Mouse (Mus musculus) heart, postnatal 25 days (tissue): ENCODE data around the gene Cd68. TPM values are rescaled to one million over a fixed set of nuclear protein-coding genes. Genes with fewer than 3 reads are reported as not detected.
"Not testable (repeated sequence)": the region's sequence is repeated elsewhere in the genome, so short reads cannot be mapped to it uniquely, and the experiment has no call there.

Source experiments
- DNase-seq: peaks from one replicate; pipeline ENCODE4 v3.0.0; 2022; ENCODE audit warnings: low spot score
- intact Hi-C: fragments of 180-260 bp; cut with DNase I; formaldehyde crosslinking; loops from one replicate; pipeline ENCODE4 v1.15.1; 2025
- total RNA-seq, 2 experiments: library from RNA; stranded (reverse); gene quantifications; 2 replicates each; pipeline ENCODE4 v1.2.3; 2021

Cd68 gene
- total RNA-seq, result 1 to 10 TPM; 7.1 to 7.7 TPM

DNA sequence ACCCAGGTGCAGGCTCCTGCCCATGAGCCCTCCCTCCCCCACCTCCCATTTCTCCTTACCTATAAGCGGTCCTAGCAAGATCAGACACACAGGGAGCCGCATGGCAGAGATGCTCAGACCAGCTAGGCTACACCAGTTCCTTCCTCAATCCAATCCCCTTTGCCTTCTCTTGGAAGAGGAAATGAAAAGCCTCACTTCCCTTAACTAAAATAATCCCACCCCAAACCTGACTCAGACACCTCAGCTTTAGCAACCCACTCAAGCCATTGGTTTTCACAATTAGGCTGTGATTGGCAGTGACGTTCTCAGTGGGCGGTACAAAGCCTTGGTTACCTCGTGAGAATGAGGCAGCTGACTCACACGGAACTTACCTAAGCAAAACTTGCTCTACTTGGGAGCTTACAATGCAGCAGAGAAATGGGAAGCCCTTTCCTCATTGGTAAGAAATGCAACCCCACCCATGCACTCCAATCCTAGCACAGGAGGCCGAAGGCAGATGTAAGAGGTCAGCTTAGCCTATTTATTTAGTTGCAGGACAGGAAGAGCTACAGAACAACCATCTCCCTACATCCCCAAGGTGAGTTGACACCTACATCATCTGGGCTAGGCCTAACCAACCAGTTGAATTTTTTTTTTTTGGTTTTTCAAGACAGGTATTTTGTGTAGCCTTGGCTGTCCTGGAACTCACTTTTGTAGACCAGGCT is at the start of gene Cd68:
Gene Cd68, minus strand, starts transcription at position 193 of the 704 bp plus-strand sequence.
- intact Hi-C loops, result no loop called here
- peak; percentile 46 for DNase-seq

DNA sequence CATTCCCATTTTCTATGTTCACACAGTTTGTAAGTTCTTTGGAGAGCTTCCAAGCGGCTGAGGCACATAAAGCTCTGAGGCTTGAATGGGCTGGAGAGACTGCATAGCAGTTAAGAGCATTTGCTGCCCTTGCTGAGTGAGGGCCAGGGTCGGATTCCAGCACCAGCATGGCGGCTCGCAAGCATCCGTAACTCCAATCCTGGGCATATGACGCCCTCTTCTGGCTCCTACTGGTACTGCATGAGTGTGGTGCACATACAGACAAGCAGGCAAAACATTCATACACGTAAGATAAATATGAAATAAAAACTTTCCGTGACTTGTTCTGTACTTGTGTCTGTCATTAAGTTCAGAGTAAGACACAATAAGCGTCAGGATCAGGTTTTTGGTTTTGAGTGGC is 49.5 kb upstream of the Cd68 start:
- intact Hi-C loops, result no loop called here
- DNase-seq, result no peak

DNA sequence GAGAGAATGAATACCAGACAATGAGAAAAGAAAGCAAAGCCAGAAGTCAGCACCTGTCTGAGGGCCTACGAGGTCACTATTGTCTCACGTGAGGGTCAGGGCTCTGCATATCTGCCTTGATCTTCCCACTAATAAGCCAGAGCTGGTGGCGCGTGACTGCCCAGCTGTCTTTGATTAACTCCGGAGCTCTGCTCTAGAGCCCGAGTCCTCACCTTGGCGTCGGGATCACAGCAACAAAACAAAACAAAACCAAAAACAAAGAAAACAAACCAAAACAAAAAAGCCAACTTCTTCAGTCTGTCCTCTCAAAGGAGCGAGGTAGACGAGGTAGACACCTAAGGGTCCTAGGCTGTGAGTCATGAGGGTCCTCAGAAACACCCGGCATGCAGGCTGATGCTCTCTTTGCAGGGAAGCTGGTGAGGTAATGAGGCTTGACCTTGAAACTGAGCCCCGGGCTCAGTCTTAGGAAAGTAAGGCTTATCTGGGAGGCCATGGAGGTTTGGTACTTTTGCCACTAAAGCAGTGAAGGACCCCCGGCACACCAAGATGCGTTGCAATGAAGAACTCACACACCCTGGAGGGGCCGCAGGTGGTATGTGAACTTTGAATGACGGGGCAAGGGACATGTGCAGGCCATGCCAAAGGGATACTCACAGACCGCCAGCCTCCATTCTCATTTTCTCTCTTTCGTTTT is 48.8 kb upstream of the Cd68 start:
- intact Hi-C loops, result no loop called here
- DNase-seq, result no peak

DNA sequence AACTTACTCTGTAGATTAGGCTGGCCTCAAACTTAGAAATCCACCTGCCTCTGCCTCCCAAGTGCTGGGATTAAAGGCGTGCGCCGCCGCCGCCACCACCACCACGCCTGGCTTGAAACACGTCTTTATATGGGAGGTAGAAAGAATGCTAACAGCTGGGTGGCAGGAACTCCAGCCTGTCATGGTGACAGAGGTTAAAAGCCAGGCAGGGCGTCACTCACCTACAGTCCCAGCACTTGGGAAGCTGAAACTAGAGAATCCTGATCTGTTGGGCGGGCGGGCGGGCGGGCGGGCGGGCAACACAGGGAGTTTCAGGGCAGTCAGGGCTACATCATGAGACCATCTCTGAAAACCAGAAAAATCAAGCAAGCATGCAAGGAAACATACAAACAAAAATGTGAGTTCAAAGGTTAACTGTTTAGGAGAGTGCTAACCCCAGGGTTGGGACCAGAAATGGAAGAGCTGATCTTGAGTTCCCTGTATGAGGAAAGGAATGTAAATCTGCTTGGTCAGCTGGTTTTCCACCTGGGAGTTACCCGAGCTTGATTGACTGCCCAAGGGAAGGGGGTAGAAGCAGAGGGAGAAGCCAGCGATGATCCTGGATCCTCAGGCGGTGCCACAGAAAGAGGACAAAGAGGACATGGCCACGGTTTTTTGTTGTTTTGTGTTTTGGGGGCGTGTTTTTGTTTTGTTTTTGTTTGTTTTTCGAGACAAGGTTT is 47.2 kb upstream of the Cd68 start:
- intact Hi-C loops, result no loop called here
- DNase-seq, result no peak

DNA sequence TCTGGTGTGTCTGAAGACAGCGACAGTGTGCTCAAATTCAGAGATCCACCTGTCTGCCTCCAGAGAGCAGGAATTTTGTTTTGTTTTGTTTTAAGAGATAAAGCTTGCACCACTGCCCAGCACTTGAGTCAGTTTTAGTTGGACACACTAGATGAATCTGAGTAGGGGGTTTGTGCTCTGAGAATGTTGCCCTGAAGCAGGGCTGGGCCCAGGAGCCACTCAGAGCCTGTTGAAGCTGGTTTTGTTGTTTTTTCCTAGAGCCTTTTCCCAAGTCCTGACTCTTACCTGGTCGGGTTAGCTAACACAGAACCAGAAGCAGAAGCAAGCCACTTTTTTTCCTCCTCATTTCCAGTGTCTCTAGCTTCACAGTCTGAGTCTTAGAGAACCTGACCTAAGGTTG is 45.1 kb upstream of the Cd68 start:
- DNase-seq, result no peak
- intact Hi-C loops, result no loop called here

DNA sequence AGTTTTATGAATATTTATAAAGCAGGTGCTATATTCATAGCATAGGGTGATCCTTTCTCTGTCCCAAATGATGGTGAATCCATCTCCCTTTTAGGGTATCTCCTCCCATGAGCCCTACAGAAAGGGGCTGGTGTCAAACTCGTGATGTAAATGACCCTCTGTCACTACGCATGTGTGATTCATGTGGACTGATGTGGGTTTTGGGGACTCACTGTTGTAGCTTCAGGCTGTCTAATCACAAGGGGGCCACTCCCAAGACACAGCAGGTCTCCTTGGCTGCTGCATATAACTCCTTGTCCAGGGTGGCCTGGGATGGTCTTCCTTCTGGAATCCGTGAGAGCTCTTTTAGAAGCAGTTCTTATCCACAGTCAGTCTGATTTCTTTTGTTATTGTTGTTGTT is 44.5 kb upstream of the Cd68 start:
- no peak for DNase-seq
- intact Hi-C loops, result no loop called here

DNA sequence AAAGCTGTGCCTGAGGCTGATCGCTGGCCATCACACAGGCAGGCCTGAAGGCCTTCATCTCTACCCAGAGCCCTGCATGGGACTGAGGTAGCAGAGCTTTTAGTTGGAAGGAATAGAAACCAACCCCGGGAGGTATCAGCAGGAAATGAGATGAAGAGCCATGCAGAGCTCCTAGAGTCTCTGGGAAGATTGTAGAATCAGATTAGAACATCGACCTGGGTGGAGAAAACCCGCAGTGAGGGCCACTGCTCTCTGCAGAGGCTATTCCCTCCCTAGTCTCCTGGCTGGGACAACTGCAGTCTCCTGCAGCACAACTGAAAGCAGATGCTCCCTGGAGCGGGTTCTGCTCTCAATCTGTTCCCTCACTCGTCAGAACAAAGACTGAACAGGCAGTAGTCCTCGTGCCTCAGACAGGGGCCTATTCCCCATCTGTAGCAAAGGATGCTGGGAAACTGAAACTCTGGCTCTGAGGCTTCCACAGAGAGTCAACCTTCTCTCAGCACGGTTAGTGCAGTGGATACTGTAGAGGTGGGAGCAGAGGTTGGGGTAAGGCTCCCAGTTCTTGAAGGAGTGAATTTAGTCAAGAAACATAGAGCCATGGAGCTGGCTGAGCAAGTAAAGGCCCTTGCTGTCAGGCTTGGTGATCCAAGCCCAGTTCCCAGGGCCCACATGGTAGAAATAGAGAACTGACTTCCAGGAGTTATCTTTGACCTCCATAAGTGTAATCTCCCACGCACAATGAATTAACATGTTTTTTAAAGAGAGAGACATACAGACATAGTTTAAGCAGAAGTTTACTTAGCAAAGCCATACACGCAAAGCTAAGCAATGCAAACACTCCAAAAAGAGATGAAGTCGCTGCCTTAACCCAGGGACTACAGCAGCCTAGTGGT is 43.8 kb upstream of the Cd68 start:
- no peak for DNase-seq
- intact Hi-C loops, result no loop called here

DNA sequence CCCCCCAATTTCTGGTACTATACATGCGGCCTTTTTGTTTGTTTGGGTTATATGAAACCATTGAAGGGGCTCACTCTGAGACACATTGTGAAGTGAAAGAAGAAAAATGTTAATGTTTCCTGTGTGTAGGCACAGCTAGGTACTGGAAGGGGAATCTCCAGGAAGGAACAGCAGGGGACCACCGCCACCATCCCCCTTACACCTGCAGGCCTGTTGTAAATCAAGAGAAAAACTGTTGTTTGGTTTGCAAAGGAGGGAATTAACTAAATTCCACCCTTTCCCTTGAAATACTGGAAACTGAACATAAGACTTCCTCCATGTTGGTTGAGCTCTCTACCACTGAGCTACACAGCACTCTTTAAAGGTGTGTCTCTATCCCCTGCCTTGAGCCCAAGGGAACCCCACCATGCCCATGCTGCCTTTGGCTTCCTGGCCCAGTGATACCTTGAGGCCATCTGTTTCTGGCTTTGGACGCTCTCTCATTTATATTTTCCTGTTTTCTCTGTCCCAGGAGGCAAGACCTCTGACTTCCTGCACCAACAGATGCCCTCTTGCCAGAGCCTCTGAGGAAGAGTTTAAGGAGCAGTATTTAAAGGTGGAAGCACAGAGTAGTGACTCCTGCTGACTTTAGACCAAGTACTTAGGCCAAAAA is 42.8 kb upstream of the Cd68 start:
- no peak for DNase-seq
- intact Hi-C loops, result no loop called here

DNA sequence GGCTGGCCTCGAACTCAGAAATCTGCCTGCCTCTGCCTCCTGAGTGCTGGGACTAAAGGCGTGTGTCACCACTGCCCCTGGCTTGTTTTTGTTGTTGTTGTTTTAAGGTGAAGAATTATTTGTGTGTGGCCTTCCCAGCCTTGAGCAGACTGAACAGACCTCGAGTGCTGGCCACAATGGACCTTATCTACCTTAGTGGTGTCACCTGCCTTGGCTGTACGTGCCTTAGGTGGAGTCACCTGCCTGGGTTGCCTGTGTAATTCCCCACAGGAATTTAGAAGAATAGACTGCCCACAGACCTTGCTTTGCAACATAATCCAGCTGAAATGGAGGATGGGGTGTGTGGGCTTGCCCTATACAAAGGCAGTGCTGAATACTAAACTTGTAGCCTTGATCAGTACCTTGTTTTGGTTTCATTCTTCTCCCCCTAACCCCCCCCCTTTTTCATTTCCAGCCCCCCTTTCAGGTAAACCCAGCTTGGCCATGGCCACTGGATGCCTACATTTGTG is 42.0 kb upstream of the Cd68 start:
- intact Hi-C loops, result no loop called here
- no peak for DNase-seq

DNA sequence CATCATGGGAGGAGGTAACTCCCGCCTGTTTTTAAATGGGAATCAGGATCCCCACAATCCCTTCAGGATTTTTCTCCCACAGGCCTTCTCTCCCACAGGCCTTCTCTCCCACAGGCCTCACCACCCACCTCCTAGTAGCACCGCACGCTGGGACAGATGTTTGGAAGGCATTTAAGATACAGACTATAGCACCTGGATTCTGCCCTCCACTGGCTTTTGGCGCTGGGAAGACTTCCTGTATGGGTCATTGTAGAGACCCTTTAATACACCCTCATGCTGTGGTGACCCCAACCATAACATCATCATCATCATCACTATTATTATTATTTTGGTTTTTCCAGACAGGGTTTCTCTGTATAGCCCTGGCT is 41.5 kb upstream of the Cd68 start:
- no peak for DNase-seq
- intact Hi-C loops, result no loop called here

DNA sequence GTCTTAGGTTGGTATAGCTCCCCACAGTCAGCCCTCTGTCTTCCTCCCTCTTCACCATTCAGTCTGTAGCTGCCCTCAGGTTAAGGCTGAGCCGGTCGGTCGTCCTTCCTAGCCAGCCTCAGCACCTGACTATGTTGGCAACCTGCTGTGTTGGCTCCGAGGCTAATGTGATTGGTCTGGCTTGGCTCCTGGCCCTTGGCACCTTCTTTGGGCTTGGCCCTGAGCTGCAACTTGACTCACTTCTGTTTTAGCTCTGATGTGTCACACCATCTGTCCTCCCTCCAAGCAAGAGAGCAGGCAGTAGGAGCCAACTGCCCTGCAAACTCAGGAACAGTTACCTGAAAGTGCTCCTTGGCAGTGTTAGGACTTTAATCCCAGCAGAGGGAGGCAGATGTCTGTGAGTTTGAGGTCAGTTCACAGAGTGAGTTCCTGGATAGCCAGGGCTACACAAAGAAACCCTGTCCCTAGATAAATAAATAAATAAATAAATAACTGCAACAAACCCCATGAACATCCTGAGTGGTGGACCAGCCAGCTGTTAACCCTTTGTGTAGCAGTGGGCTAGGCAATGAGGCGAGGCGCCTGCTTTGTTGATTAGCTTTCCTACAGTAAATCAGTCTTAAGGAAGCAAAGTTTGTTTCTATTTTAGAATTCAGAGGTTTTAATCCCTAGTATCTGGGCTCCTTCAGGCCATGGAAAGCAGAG is 41.0 kb upstream of the Cd68 start:
- peak; percentile 59 for DNase-seq
- intact Hi-C loops, result no loop called here

DNA sequence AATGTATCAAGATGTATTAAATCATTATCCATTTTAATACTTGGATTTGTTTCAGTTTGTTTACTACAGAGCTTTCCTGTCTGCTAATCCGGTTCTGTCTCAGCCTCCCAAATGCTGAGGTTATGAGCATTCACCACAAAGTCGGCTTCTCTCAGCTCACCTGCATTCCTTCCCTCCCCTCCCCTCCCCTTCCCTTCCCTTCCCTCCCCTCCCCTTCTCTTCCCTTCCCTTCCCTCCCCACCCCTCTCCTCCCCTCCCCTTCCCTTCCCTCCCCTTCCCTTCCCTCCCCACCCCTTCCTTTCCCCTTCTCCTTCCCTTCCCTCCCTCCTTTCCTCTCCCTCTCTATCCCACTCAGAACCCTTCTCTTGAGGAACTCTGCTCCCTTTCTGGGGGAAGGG is 38.7 kb upstream of the Cd68 start:
- DNase-seq, result no peak
- intact Hi-C loops, result no loop called here

DNA sequence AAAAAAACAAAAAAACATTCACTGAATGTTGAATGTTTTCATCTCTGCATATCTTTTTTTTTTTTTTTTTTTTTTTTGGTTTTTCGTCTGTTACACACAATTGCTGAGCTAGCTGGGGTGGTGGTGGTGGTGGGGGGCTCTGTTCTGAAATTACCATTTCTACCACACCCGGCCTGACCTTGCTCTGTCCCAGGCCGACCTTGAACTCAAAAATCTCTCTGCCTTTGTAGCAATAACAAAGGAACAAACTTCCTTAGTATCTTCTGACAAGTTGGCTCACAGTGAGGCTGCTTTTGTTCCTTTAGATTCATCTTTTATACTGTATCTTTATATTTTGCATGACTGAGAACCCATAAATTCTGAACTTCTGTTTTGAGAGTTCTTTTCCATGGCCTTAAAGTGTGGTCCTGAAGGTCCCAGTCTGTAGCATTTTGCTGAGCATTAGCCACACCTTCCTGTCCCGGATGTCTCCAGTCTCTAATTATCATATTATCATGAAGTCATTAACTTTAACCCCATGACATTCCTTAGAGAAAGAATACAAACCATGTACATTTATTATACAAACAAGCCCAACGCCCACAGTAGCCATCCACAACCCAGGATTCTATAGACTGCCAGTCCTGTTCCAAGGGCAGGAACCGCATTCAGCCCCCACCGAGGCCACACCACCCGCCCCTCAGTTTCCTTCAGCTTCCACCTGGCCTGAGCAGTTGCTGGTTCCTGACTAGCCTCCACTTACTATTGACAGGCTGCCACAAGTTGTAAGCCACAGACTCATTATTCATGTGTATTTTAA is 38.1 kb upstream of the Cd68 start:
- intact Hi-C loops, result no loop called here
- DNase-seq, result no peak

DNA sequence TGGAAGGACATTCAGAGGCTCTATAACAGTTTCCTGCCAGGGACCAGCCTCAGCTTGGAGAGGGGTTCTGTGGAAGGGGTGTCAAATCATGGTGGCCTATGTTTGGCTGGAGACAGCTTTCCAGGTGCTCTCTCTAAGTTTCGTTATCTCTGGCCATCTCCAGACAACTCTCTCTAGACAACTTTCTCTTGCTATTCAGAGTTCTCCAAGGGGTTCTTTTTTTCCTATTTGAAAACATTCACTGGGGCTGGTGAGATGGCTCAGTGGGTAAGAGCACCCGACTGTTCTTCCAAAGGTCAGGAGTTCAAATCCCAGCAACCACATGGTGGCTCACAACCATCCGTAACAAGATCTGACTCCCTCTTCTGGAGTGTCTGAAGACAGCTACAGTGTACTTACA is 37.4 kb upstream of the Cd68 start:
- DNase-seq, intact Hi-C loops: not testable (repeated sequence)

DNA sequence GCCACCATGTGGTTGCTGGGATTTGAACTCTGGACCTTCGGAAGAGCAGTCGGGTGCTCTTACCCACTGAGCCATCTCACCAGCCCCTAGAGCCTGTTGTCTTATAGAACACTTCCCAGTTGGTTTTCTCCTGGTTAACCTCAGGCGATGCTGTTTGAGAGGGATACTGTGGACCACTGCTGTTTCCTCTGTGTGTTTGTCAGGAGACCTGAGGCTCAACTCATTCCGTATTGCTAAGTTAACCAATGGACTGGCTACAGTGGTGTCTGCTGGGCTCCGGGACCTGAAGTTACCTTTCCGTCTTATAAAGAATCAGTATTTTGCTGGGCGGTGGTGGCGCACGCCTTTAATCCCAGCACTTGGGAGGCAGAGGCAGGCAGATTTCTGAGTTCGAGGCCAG is 36.9 kb upstream of the Cd68 start:
- intact Hi-C loops, DNase-seq: not testable (repeated sequence)

DNA sequence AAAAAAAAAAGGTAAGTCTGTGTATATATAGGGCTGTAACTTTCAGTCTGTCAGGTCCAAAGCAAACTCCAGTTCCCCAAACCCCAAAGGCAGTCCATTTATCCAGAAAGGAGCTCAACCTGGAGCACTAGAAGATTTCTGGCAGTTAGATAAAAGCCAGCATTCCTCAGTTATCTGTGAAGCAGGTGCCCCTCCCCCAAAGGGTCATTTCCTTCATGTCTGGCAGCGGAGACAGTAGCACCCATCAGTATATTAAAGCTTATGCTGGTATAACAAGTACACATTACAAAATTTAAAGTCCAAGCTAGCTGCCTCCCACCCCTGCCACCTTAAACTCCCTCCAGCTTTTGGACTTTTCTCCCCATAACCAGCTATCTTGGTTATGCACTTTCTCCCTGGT is 33.6 kb upstream of the Cd68 start:
- no peak for DNase-seq
- intact Hi-C loops, result loop anchor here (5.0 kb wide), 1 partner anchor 98 kb away; the partner anchor contains the start of gene Chrnb1

DNA sequence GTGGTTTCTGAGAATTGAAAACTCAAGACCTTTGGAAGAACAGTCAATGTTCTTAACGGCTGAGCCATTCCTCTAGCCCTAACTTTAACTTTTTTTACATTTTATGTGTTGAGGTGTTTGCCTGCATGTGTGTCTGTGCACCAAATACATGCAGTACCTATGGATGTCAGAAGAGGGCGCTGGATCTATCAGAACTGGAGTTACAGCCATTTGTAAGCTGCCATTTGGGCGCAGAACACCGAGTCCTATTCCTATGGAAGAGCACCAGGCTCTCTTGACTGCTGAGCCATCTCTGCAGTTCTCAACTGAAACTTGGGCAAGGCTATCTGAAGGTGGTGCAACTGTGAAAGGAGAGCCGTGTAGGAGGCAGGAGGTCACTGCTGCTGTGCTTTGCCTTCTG is 32.6 kb upstream of the Cd68 start:
- intact Hi-C loops, result loop anchor here (5.0 kb wide), 1 partner anchor 99 kb away; the partner anchor contains the start of gene Chrnb1
- DNase-seq, result no peak

DNA sequence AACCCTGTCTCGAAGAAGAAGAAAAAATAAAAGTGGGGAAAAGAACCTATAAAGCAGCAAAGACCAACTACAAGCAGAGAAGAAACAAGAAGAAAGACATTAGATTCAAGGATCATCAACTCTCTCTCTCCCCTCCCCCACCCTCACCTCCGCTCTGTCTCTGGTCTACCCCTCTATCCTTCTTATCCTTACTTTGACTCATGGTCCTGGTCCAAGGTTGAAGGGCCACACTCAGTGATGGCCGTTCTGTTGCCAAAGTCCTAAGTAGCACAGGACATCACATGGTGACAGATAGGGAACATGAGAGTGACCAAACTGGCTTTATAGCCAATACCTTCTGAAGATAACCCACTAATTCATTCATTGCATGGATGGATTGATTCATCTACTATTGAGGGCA is 31.4 kb upstream of the Cd68 start:
- intact Hi-C loops, result loop anchor here (5.0 kb wide), 1 partner anchor 100 kb away; the partner anchor contains the start of gene Chrnb1
- DNase-seq, result no peak
